Mouse (Mus musculus) heart, embryonic 12.5 days (tissue): Measurements from ENCODE around the gene Pold1. TPM values are rescaled to one million over a fixed set of nuclear protein-coding genes. Genes with fewer than 3 reads are reported as not detected.

Source experiments
- ATAC-seq: fragments of 200-750 bp; cut with Nextera tagmentation; 2 replicates; pipeline ENCODE4 v1.8.0; 2017; ENCODE audit warnings: moderate TSS enrichment, moderate library complexity; ENCODE audit not compliant: insufficient number of reproducible peaks, low FRiP score
- H3K27ac ChIP-seq: fragments of 300-500 bp; sonication (generic); 2 replicates; pipeline ENCODE4 v1.5.1; 2016; ENCODE audit warnings: mild to moderate bottlenecking, moderate library complexity; ENCODE audit not compliant: poor library complexity, severe bottlenecking
- H3K27me3 ChIP-seq: fragments of 300-500 bp; sonication (generic); replicated peaks from 2 replicates; pipeline ENCODE4 v1.6.1; 2016; ENCODE audit warnings: mild to moderate bottlenecking, moderate library complexity
- H3K36me3 ChIP-seq: fragments of 300-500 bp; sonication (generic); 2 replicates; pipeline ENCODE4 v1.6.1; 2016; ENCODE audit warnings: mild to moderate bottlenecking, moderate library complexity
- H3K4me1 ChIP-seq: fragments of 300-500 bp; sonication (generic); replicated peaks from 2 replicates; pipeline ENCODE4 v1.6.1; 2016; ENCODE audit warnings: mild to moderate bottlenecking
- H3K4me2 ChIP-seq: fragments of 300-500 bp; sonication (generic); 2 replicates; pipeline ENCODE4 v1.6.1; 2016; ENCODE audit warnings: mild to moderate bottlenecking, moderate library complexity
- H3K4me3 ChIP-seq: fragments of 300-500 bp; sonication (generic); 2 replicates; pipeline ENCODE4 v1.5.1; 2016; ENCODE audit warnings: mild to moderate bottlenecking
- H3K9ac ChIP-seq: fragments of 300-500 bp; sonication (generic); 2 replicates; pipeline ENCODE4 v1.6.1; 2016; ENCODE audit warnings: mild to moderate bottlenecking, moderate library complexity
- H3K9me3 ChIP-seq: fragments of 300-500 bp; sonication (generic); replicated peaks from 2 replicates; pipeline ENCODE4 v1.6.1; 2016; ENCODE audit warnings: mild to moderate bottlenecking, moderate library complexity
- WGBS: fragments of 180-500 bp; shearing (Covaris S2); methylation state at CpG from one replicate; pipeline ENCODE4 v1.1.7; 2016; 5-methylcytosine and 5-hydroxymethylcytosine counted together
- polyA plus RNA-seq: library from polyadenylated mRNA; unstranded; fragments of >200 nt; fragmentation: Nextera tagmentation; extraction: Ambion mirVana; gene quantifications from 2 replicates; pipeline ENCODE4 v1.2.1, GENCODE M21; 2016

The Pold1 gene
- polyA plus RNA-seq, 1 experiment from 2014 or later, result 68.1 TPM

GRCm38 (mm10) chr7:44547041-44547440 lies 1.6 kb downstream of the Pold1 start:
- Histone ChIP-seq H3K4me3 (peak overlapping the region; percentile 65; the same call in 1 of the 2 replicates), H3K4me1 (peaks cover 13% of the 10 kb centered on the region), H3K27ac (no peak overlapping the region), H3K9me3 (no peaks in the 10 kb centered on the region; the same call in 1 of the 2 replicates), H3K27me3 (no peaks in the 10 kb centered on the region), H3K36me3 (peaks cover 51% of the 10 kb centered on the region), H3K4me2 (peak overlapping the region; percentile 78), H3K9ac (peak overlapping the region; percentile 76)
- WGBS, result 98% methylated on average over 13 of the region's 13 CpGs
- no peak for ATAC-seq

- 92% methylated on average over 3 of the region's 3 CpGs for WGBS
- no peak overlapping the region for H3K27ac ChIP-seq
- ATAC-seq, result no peak
- no peak overlapping the region for H3K4me3 ChIP-seq
- H3K9ac ChIP-seq, result no peak overlapping the region
- no peak overlapping the region for H3K4me2 ChIP-seq
- H3K9me3 ChIP-seq, result no peaks in the 10 kb centered on the region; the same call in 1 of the 2 replicates
- H3K4me1 ChIP-seq, result peaks cover 13% of the 10 kb centered on the region
- no peaks in the 10 kb centered on the region for H3K27me3 ChIP-seq
- H3K36me3 ChIP-seq, result peaks cover 51% of the 10 kb centered on the region
Observed at GRCm38 (mm10) chr7:44546274-44546673, 2.4 kb downstream of the Pold1 start.

- Histone ChIP-seq H3K9ac (no peak overlapping the region), H3K27ac (no peak overlapping the region), H3K36me3 (peaks cover 62% of the 10 kb centered on the region), H3K9me3 (no peaks in the 10 kb centered on the region; the same call in 1 of the 2 replicates), H3K4me3 (no peak overlapping the region), H3K4me1 (peaks cover 13% of the 10 kb centered on the region), H3K4me2 (no peak overlapping the region), H3K27me3 (no peaks in the 10 kb centered on the region)
- 73% methylated on average over 12 of the region's 12 CpGs for WGBS
- no peak for ATAC-seq
Observed at GRCm38 (mm10) chr7:44543071-44543470, 5.6 kb downstream of the Pold1 start.

- Histone ChIP-seq H3K27ac (no peak overlapping the region), H3K9me3 (no peaks in the 10 kb centered on the region; the same call in 1 of the 2 replicates), H3K36me3 (peaks cover 68% of the 10 kb centered on the region), H3K4me2 (no peak overlapping the region), H3K4me1 (peaks cover 8% of the 10 kb centered on the region), H3K4me3 (no peak overlapping the region), H3K9ac (no peak overlapping the region), H3K27me3 (no peaks in the 10 kb centered on the region)
- ATAC-seq, result no peak
- 95% methylated on average over 11 of the region's 11 CpGs for WGBS
Observed at GRCm38 (mm10) chr7:44542555-44542954, 6.1 kb downstream of the Pold1 start.

GRCm38 (mm10) chr7:44538756-44539624 lies 9.7 kb downstream of the Pold1 start:
- no peaks in the 10 kb centered on the region for H3K4me1 ChIP-seq
- 93% methylated on average over 41 of the region's 41 CpGs for WGBS

GRCm38 (mm10) chr7:44537496-44537895 lies 11.2 kb downstream of the Pold1 start:
- no peaks in the 10 kb centered on the region for H3K27me3 ChIP-seq
- no peak overlapping the region for H3K9ac ChIP-seq
- ATAC-seq, result no peak
- H3K4me1 ChIP-seq, result no peaks in the 10 kb centered on the region
- H3K4me3 ChIP-seq, result no peak overlapping the region
- WGBS, result 90% methylated on average over 13 of the region's 13 CpGs
- peaks cover 99% of the 10 kb centered on the region for H3K36me3 ChIP-seq
- H3K4me2 ChIP-seq, result no peak overlapping the region
- no peaks in the 10 kb centered on the region for H3K9me3 ChIP-seq
- no peak overlapping the region for H3K27ac ChIP-seq

More at GRCm38 (mm10) chr7:44538756-44539624, 9.7 kb downstream of the Pold1 start:
- H3K27me3 ChIP-seq, result no peaks in the 10 kb centered on the region
- H3K36me3 ChIP-seq, result peaks cover 93% of the 10 kb centered on the region
- H3K27ac ChIP-seq, result no peak overlapping the region
- no peak for ATAC-seq
- no peak overlapping the region for H3K9ac ChIP-seq
- no peaks in the 10 kb centered on the region for H3K9me3 ChIP-seq
- no peak overlapping the region for H3K4me2 ChIP-seq
- no peak overlapping the region for H3K4me3 ChIP-seq

- no peak overlapping the region for H3K9ac ChIP-seq
- no peaks in the 10 kb centered on the region for H3K27me3 ChIP-seq
- no peak overlapping the region for H3K4me2 ChIP-seq
- no peaks in the 10 kb centered on the region for H3K9me3 ChIP-seq
- ATAC-seq, result no peak
- H3K4me3 ChIP-seq, result no peak overlapping the region
- no peaks in the 10 kb centered on the region for H3K4me1 ChIP-seq
- peaks cover 94% of the 10 kb centered on the region for H3K36me3 ChIP-seq
- no peak overlapping the region for H3K27ac ChIP-seq
- 77% methylated on average over 7 of the region's 7 CpGs for WGBS
Observed at GRCm38 (mm10) chr7:44537009-44537408, 11.6 kb downstream of the Pold1 start.

- Histone ChIP-seq H3K27me3 (no peaks in the 10 kb centered on the region), H3K9ac (no peak overlapping the region), H3K27ac (no peak overlapping the region), H3K9me3 (no peaks in the 10 kb centered on the region), H3K36me3 (peaks cover 90% of the 10 kb centered on the region), H3K4me1 (no peaks in the 10 kb centered on the region), H3K4me3 (no peak overlapping the region), H3K4me2 (no peak overlapping the region)
- ATAC-seq, result no peak
- 82% methylated on average over 6 of the region's 6 CpGs for WGBS
Observed at GRCm38 (mm10) chr7:44536590-44536968, 12.1 kb downstream of the Pold1 start.

- Histone ChIP-seq H3K9ac (no peak overlapping the region), H3K4me2 (no peak overlapping the region), H3K4me1 (0 out of 2 replicates have a peak, but pooled peaks cover 5% of the 10 kb centered on the region), H3K27ac (no peak overlapping the region), H3K36me3 (peaks cover 84% of the 10 kb centered on the region), H3K4me3 (no peak overlapping the region), H3K9me3 (no peaks in the 10 kb centered on the region), H3K27me3 (no peaks in the 10 kb centered on the region)
- no peak for ATAC-seq
- 89% methylated on average over 27 of the region's 27 CpGs for WGBS
Observed at GRCm38 (mm10) chr7:44535657-44536589, 12.7 kb downstream of the Pold1 start.

GRCm38 (mm10) chr7:44534656-44535441 lies 13.8 kb downstream of the Pold1 start:
- Histone ChIP-seq H3K4me2 (no peak overlapping the region), H3K9me3 (no peaks in the 10 kb centered on the region), H3K27ac (no peak overlapping the region), H3K9ac (no peak overlapping the region), H3K4me1 (0 out of 2 replicates have a peak, but pooled peaks cover 5% of the 10 kb centered on the region), H3K27me3 (peaks cover under 1% of the 10 kb centered on the region), H3K36me3 (peaks cover 73% of the 10 kb centered on the region), H3K4me3 (no peak overlapping the region)
- no peak for ATAC-seq
- WGBS, result 87% methylated on average over 19 of the region's 19 CpGs
